Mouse (Mus musculus) megakaryocyte progenitor cell, adult 5-6 weeks (primary cell): Measurements from ENCODE around the gene H2-Ke6. TPM values are rescaled to one million over a fixed set of nuclear protein-coding genes. Genes with fewer than 3 reads are reported as not detected.
"Not testable (repeated sequence)": the region's sequence is repeated elsewhere in the genome, so short reads cannot be mapped to it uniquely, and the experiment has no call there.

Experiments used
- ATAC-seq: replicated peaks from 2 replicates; pipeline ENCODE4 v1.8.0; 2016; ENCODE audit warnings: mild to moderate bottlenecking, moderate TSS enrichment, inconsistent platforms; ENCODE audit not compliant: poor library complexity
- total RNA-seq, 2 experiments: library from RNA; stranded (forward) in 1 of 2; stranded (reverse) in 1 of 2; fragments of 157-497, 149-512 nt in 1 of 2; fragments of 200-1000 nt in 1 of 2; gene quantifications; 2 replicates each; pipeline versions ENCODE4 v1.2.3 to v1.2.4; 2015 to 2017

H2-Ke6 gene
- total RNA-seq, 2 experiments from 2014 or later = 36.6 to 61.7 TPM

GRCm38 (mm10) chr17:33999341-34000149, 28.3 kb downstream of the H2-Ke6 start:
- peak; percentile 5; the same call in 1 of the 2 replicates for ATAC-seq

- not testable (repeated sequence) for ATAC-seq
Measured at GRCm38 (mm10) chr17:33998697-33999096, 29.2 kb downstream of the H2-Ke6 start.

- ATAC-seq = not testable (repeated sequence)
Measured at GRCm38 (mm10) chr17:33997025-33997424, 30.8 kb downstream of the H2-Ke6 start.

DNA sequence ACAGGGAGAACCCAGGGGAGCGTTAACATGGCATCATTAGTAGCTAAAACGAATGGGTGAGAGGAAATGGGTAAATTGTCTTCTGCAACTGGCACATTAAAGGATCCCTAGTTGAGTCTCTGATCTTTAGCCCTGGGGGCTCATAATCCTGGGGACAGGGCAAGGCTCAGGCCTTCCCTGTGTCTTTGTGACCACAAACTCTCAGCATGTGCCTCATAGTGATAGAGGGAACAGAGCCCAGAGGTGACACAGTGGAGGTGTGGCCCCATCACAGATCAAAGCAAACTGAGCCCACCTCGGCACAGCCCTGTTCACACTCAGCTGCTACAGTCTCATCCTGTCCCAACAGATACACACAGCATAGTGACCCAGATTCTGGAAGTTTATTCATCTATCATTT, 32.2 kb downstream of the H2-Ke6 start:
- no peak for ATAC-seq

DNA sequence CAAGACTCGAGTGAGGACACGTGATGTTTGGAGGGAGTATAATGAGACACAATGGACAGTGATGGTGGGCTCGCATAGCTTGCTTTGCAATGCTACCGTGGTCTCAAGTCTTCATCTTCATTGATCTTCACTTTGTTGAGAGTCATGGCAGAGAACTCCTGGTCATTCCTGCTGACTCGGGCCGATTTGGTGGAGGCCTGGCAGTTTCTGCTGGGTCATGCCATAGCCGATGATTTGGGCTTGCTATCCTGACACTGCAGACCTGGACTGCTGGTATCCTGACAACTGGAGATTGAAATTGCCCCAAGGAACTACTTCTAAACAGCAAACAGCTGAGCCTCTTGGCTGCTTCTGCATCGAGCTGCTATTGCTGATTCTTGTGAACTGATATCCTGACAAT, 32.9 kb downstream of the H2-Ke6 start:
- no peak for ATAC-seq

DNA sequence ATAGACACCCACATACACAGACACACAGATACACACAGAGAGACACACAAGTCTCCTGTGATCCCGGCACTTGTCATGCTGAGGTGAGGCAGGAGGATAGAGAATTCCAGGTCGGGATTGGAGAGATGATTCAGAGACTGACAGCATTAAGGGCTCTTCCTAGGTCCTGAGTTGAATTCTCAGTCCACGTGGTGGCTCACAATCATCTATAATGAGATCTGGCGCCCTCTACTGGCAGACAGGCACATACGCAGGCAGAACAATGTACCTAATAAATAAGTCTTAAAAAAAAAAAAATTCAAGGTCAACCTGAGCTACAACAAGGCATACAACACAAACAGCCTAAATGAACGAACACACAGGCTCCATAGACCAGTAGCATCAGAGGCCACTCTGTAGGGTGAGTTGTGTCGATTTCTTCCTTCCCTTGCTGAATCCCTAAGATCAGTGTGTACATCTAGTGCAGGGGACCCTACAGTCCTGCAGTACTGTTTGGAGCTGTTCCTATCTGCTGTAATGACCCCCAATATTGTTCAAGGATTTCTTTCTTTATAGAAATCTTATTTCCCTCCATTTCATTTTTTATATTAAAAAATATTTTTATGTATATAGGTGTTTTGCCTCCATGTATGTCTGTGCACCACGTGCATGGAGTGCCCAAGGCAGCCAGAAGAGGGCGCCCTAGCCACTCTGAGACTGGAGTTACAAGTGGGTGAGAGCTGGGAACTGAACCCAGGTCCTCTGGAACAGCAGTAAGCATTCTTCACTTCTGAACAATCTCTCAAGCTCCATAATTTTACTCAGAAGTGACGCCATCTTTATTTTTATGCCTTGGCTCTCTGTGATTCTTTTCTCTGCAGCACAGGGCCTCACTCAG, 35.8 kb downstream of the H2-Ke6 start:
- ATAC-seq = peak; percentile 91

DNA sequence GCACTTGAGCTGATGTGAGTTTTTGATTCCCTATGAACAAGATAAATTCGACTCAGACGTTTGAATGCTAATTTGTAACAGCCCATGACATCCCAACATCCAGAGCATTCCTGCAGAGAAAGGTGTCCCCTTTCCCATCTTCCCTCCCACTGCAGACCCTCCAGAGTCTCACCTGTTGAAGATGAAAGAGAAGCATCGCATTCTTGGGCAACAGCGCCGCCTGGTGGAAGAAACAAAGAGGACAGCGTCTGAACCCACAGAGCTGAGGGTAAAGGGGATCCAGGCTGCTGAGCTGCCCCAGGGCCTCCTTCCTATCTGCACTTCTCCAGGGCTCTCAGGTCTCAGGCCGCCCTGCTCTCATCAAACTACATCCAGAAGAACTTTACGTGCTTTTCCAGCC, 45.7 kb downstream of the H2-Ke6 start:
- ATAC-seq = not testable (repeated sequence)

GRCm38 (mm10) chr17:33981192-33981909, 46.5 kb downstream of the H2-Ke6 start:
- ATAC-seq = peak; percentile 78

DNA sequence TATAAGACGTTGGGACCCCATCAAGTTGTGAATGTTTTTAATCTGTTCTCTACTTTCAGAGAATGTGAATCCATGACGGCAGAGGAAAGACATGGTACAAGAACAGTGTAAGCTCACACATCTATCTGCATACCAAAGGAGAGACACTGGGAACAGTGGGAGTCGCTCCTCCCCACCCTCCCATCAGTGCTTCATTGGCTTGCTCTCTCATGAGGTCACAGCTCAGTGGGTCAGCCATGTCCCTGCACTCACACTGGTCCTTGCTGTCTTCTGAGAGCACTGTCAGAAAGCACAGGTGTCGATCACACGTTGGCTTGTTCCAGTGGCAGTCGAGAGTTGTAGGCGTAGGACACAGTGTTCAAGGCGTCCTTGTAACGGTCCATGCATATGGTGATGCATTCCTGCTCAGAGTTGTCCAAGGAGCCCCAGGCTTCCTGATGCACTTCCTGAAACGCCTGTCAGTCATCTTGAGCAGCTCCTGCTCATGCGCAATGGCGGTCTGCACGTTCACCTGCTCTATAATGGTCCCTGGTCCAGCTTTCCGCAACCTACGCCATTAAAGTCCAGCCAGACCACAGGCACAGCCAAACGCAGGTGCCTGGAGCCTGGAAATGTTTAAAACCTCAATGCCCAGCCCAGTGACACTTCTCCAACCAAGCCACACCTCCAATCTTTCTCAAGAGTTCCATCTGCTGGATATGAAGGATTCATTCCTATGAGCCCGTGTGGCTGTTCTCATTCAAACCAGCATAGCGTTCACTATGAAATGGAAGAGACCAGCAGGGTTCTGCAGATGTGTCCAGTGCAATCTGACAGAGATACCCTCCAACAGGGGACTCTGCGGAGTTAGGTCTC, 47.5 kb downstream of the H2-Ke6 start:
- ATAC-seq = no peak

GRCm38 (mm10) chr17:33979512-33980050, 48.3 kb downstream of the H2-Ke6 start:
- no peak for ATAC-seq

- ATAC-seq = peak; percentile 89
Measured at GRCm38 (mm10) chr17:33978631-33979031, 49.2 kb downstream of the H2-Ke6 start.

GRCm38 (mm10) chr17:33977861-33978557, 49.9 kb downstream of the H2-Ke6 start:
- no peak for ATAC-seq

Other genes starting within 250 kb of the H2-Ke6 start
Only the 30 nearest of the 33 such genes appear.
- gene Rps28, start 203.5 kb downstream of the H2-Ke6 start, total RNA-seq (2015) = 1,132 and 1,209 TPM in 2 replicates
- gene Rps28, start 203.5 kb downstream of the H2-Ke6 start, total RNA-seq (2017) = 2,303 and 3,173 TPM in 2 replicates
- gene Ndufa7, start 203.5 kb downstream of the H2-Ke6 start, total RNA-seq (2015) = 161 and 174 TPM in 2 replicates
- gene Ndufa7, start 203.5 kb downstream of the H2-Ke6 start, total RNA-seq (2017) = 122 and 151 TPM in 2 replicates
- gene Cd320, start 185.0 kb downstream of the H2-Ke6 start, total RNA-seq (2015) = 31.3 and 37.7 TPM in 2 replicates
- 18.8 and 31.9 TPM in 2 replicates for gene Cd320, start 185.0 kb downstream of the H2-Ke6 start, total RNA-seq (2017)
- 2.2 TPM in 1 of 2 replicates, not detected in the other for gene Gm7029, start 154.2 kb downstream of the H2-Ke6 start, total RNA-seq (2015)
- not detected in 2 replicates for gene Gm7029, start 154.2 kb downstream of the H2-Ke6 start, total RNA-seq (2017)
- gene Kifc1, start 137.4 kb downstream of the H2-Ke6 start, total RNA-seq (2015) = 6.6 and 10.8 TPM in 2 replicates
- gene Kifc1, start 137.4 kb downstream of the H2-Ke6 start, total RNA-seq (2017) = 28.6 and 30.3 TPM in 2 replicates
- 0.17 and 0.37 TPM in 2 replicates for gene Platr17, start 122.9 kb downstream of the H2-Ke6 start, total RNA-seq (2015)
- gene Platr17, start 122.9 kb downstream of the H2-Ke6 start, total RNA-seq (2017) = 0.29 and 1.4 TPM in 2 replicates
- gene Daxx, start 118.6 kb downstream of the H2-Ke6 start, total RNA-seq (2015) = 35.7 and 44.5 TPM in 2 replicates
- 28.7 and 32.1 TPM in 2 replicates for gene Daxx, start 118.6 kb downstream of the H2-Ke6 start, total RNA-seq (2017)
- 51.0 and 56.8 TPM in 2 replicates for gene Tapbp, start 112.2 kb downstream of the H2-Ke6 start, total RNA-seq (2015)
- gene Tapbp, start 112.2 kb downstream of the H2-Ke6 start, total RNA-seq (2017) = 47.6 and 48.0 TPM in 2 replicates
- gene Zbtb22, start 112.2 kb downstream of the H2-Ke6 start, total RNA-seq (2015) = 10.0 and 11.5 TPM in 2 replicates
- gene Zbtb22, start 112.2 kb downstream of the H2-Ke6 start, total RNA-seq (2017) = 13.3 and 19.2 TPM in 2 replicates
- gene Rgl2, start 98.5 kb downstream of the H2-Ke6 start, total RNA-seq (2015) = 20.3 and 22.7 TPM in 2 replicates
- gene Rgl2, start 98.5 kb downstream of the H2-Ke6 start, total RNA-seq (2017) = 37.9 and 47.9 TPM in 2 replicates
- gene Pfdn6, start 87.7 kb downstream of the H2-Ke6 start, total RNA-seq (2015) = 124 and 132 TPM in 2 replicates
- 144 and 218 TPM in 2 replicates for gene Pfdn6, start 87.7 kb downstream of the H2-Ke6 start, total RNA-seq (2017)
- gene Wdr46, start 87.4 kb downstream of the H2-Ke6 start, total RNA-seq (2015) = 43.7 and 53.1 TPM in 2 replicates
- 64.4 and 65.4 TPM in 2 replicates for gene Wdr46, start 87.4 kb downstream of the H2-Ke6 start, total RNA-seq (2017)
- 1.1 and 2.7 TPM in 2 replicates for gene B3galt4, start 76.6 kb downstream of the H2-Ke6 start, total RNA-seq (2015)
- gene B3galt4, start 76.6 kb downstream of the H2-Ke6 start, total RNA-seq (2017) = 5.8 and 7.6 TPM in 2 replicates
- gene Vps52, start 72.2 kb downstream of the H2-Ke6 start, total RNA-seq (2015) = 16.6 and 19.1 TPM in 2 replicates
- gene Vps52, start 72.2 kb downstream of the H2-Ke6 start, total RNA-seq (2017) = 13.7 and 15.7 TPM in 2 replicates
- 3,964 and 4,103 TPM in 2 replicates for gene Rps18, start 72.1 kb downstream of the H2-Ke6 start, total RNA-seq (2015)
- gene Rps18, start 72.1 kb downstream of the H2-Ke6 start, total RNA-seq (2017) = 1,202 and 1,622 TPM in 2 replicates
- 914 and 1,011 TPM in 2 replicates for gene H2-K1, start 27.7 kb downstream of the H2-Ke6 start, total RNA-seq (2015)
- 697 and 748 TPM in 2 replicates for gene H2-K1, start 27.7 kb downstream of the H2-Ke6 start, total RNA-seq (2017)
- 8.1 and 9.6 TPM in 2 replicates for gene Ring1, start 3.4 kb downstream of the H2-Ke6 start, total RNA-seq (2015)
- gene Ring1, start 3.4 kb downstream of the H2-Ke6 start, total RNA-seq (2017) = 9.8 and 12.7 TPM in 2 replicates
- 6.2 and 9.5 TPM in 2 replicates for gene Slc39a7, start 3.6 kb upstream of the H2-Ke6 start, total RNA-seq (2015)
- 101 and 107 TPM in 2 replicates for gene Slc39a7, start 3.6 kb upstream of the H2-Ke6 start, total RNA-seq (2017)
- 22.1 and 22.2 TPM in 2 replicates for gene Rxrb, start 3.8 kb upstream of the H2-Ke6 start, total RNA-seq (2015)
- 34.2 and 42.6 TPM in 2 replicates for gene Rxrb, start 3.8 kb upstream of the H2-Ke6 start, total RNA-seq (2017)
- 0.83 and 0.94 TPM in 2 replicates for gene Col11a2, start 11.4 kb upstream of the H2-Ke6 start, total RNA-seq (2015)
- 1.9 and 3.1 TPM in 2 replicates for gene Col11a2, start 11.4 kb upstream of the H2-Ke6 start, total RNA-seq (2017)
- 7.7 and 9.6 TPM in 2 replicates for gene H2-Oa, start 64.3 kb upstream of the H2-Ke6 start, total RNA-seq (2015)
- gene H2-Oa, start 64.3 kb upstream of the H2-Ke6 start, total RNA-seq (2017) = 2.7 TPM in 2 replicates
- gene H2-DMa, start 91.5 kb upstream of the H2-Ke6 start, total RNA-seq (2015) = 72.0 and 74.5 TPM in 2 replicates
- 56.5 and 61.1 TPM in 2 replicates for gene H2-DMa, start 91.5 kb upstream of the H2-Ke6 start, total RNA-seq (2017)
- 269 and 306 TPM in 2 replicates for gene Brd2, start 94.6 kb upstream of the H2-Ke6 start, total RNA-seq (2015)
- gene Brd2, start 94.6 kb upstream of the H2-Ke6 start, total RNA-seq (2017) = 260 and 284 TPM in 2 replicates
- gene H2-DMb2, start 115.2 kb upstream of the H2-Ke6 start, total RNA-seq (2015) = 3.9 and 5.8 TPM in 2 replicates
- gene H2-DMb2, start 115.2 kb upstream of the H2-Ke6 start, total RNA-seq (2017) = 6.7 and 8.5 TPM in 2 replicates
- 36.2 and 39.4 TPM in 2 replicates for gene H2-DMb1, start 125.0 kb upstream of the H2-Ke6 start, total RNA-seq (2015)
- 47.0 and 60.3 TPM in 2 replicates for gene H2-DMb1, start 125.0 kb upstream of the H2-Ke6 start, total RNA-seq (2017)
- 27.6 and 30.5 TPM in 2 replicates for gene Tap1, start 159.5 kb upstream of the H2-Ke6 start, total RNA-seq (2015)
- gene Tap1, start 159.5 kb upstream of the H2-Ke6 start, total RNA-seq (2017) = 62.5 and 82.8 TPM in 2 replicates
- gene Psmb9, start 159.7 kb upstream of the H2-Ke6 start, total RNA-seq (2015) = 112 and 120 TPM in 2 replicates
- gene Psmb9, start 159.7 kb upstream of the H2-Ke6 start, total RNA-seq (2017) = 122 and 126 TPM in 2 replicates
- gene Psmb8, start 169.7 kb upstream of the H2-Ke6 start, total RNA-seq (2015) = 289 and 290 TPM in 2 replicates
- 461 and 471 TPM in 2 replicates for gene Psmb8, start 169.7 kb upstream of the H2-Ke6 start, total RNA-seq (2017)
- gene Tap2, start 175.5 kb upstream of the H2-Ke6 start, total RNA-seq (2015) = 8.5 and 17.1 TPM in 2 replicates
- 54.6 and 67.9 TPM in 2 replicates for gene Tap2, start 175.5 kb upstream of the H2-Ke6 start, total RNA-seq (2017)
- gene H2-Ob, start 210.8 kb upstream of the H2-Ke6 start, total RNA-seq (2015) = 6.6 and 13.1 TPM in 2 replicates
- 3.7 and 8.6 TPM in 2 replicates for gene H2-Ob, start 210.8 kb upstream of the H2-Ke6 start, total RNA-seq (2017)